Mouse (Mus musculus) kidney, adult 2 months (tissue): ENCODE results near the gene Sox6. TPM values are rescaled to one million over a fixed set of nuclear protein-coding genes. Genes with fewer than 3 reads are reported as not detected.
"Not testable (repeated sequence)": the region's sequence is repeated elsewhere in the genome, so short reads cannot be mapped to it uniquely, and the experiment has no call there.

Experiments used
- DNase-seq: peaks from one replicate; pipeline ENCODE4 v3.0.0; 2021
- H3K27ac ChIP-seq: fragments of 200-500 bp; 2 replicates; pipeline ENCODE4 v1.5.1; 2012; ENCODE audit warnings: low read depth, low read length, control low read depth, inconsistent platforms; ENCODE audit not compliant: insufficient read depth
- H3K27me3 ChIP-seq: fragments of 200-500 bp; replicated peaks from 2 replicates; pipeline ENCODE4 v1.6.1; 2012; ENCODE audit warnings: mild to moderate bottlenecking, moderate library complexity, low read length, inconsistent platforms; ENCODE audit not compliant: control insufficient read depth, insufficient read depth
- H3K36me3 ChIP-seq: fragments of 200-500 bp; 2 replicates; pipeline ENCODE4 v1.6.1; 2012; ENCODE audit warnings: mild to moderate bottlenecking, moderate library complexity, low read length, inconsistent platforms; ENCODE audit not compliant: control insufficient read depth, insufficient read depth
- H3K4me1 ChIP-seq: fragments of 200-500 bp; 2 replicates; pipeline ENCODE4 v1.6.1; 2011; ENCODE audit warnings: low read length; ENCODE audit not compliant: control insufficient read depth, insufficient read depth
- H3K4me3 ChIP-seq: fragments of 200-500 bp; 2 replicates; pipeline ENCODE4 v1.5.1; 2011; ENCODE audit warnings: mild to moderate bottlenecking, low read depth, low read length, control low read depth; ENCODE audit not compliant: insufficient read depth
- CTCF ChIP-seq: fragments of 200-500 bp; conservative IDR thresholded peaks from 2 replicates; pipeline ENCODE4 v1.5.1; 2011; ENCODE audit warnings: low read depth, mild to moderate bottlenecking, control low read depth, low read length, moderate library complexity, mixed read lengths; ENCODE audit not compliant: insufficient read depth, insufficient read length
- POLR2A ChIP-seq: fragments of 200-500 bp; IDR thresholded peaks from one replicate; pipeline ENCODE4 v1.6.1; 2011; ENCODE audit warnings: low read depth, low read length, control low read depth
- WGBS: fragments of 180-500 bp; shearing (Covaris S2); methylation state at CpG from one replicate; pipeline ENCODE4 v1.1.7; 2018; 5-methylcytosine and 5-hydroxymethylcytosine counted together
- polyA plus RNA-seq: library from polyadenylated mRNA; depleted of rRNA; stranded (reverse); fragments of >200 nt; gene quantifications from 2 replicates; pipeline ENCODE4 v1.2.3, GENCODE M21; 2012; rRNA removed

Gene Sox6
- polyA plus RNA-seq: 33.0 and 37.1 TPM in 2 replicates

DNA sequence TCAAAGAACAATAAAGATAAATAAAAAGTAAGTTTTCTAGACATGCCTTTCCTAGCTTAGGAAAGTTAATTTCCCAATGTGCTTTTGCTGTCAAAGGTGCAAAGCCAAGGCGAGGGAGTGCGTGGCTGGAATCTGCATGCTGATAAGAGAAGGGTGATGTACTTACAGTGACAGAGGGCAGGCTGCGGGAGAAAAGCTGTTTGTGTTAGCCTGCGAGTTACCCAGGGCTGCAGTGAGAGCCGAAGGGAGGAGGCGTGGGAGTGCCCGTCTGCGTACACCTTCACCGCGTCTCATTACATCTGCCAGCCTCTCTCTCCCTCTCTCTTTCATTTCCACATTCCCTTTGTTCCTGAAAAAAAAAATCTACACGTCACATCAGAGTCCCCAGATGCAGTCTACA, at the start of gene Sox6:
TSS of gene Sox6 (minus strand) at position 286 of the 400 bp plus-strand sequence.
- WGBS: 14% methylated on average over 11 of the region's 11 CpGs
- no peaks in the 10 kb centered on the region for H3K4me1 ChIP-seq
- peak; percentile 4 for DNase-seq
- H3K4me3 ChIP-seq: peak within 1 kb of the TSS; percentile 55
- H3K27ac ChIP-seq: no peak within 1 kb of the TSS
- TF ChIP-seq POLR2A (no peak), CTCF (no peak)
- no peaks in the 10 kb centered on the region for H3K27me3 ChIP-seq
- no peaks in the 10 kb centered on the region for H3K36me3 ChIP-seq

DNA sequence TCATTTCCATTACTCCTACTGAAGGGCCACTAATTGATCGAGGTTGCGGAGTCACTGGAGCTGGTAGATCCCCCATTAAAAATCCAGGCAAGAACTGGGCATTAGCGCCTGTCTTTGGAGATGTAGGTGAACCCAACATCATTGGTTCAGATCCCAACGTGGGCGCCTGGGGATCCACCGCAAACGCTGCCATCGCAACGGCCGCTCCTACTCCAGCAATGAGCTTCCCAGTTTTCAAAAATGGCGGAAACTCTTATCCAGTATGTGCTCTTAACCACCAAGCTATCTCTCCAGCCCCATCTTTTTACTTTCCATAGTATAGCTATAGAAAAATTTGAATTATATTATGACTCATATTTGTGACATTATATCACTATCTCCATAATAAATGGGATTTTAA, 45.8 kb upstream of the Sox6 start, which contains the start of gene Gm4353:
TSS of gene Gm4353 (minus strand) at position 270 of the 400 bp plus-strand sequence.
- 95% methylated on average over 11 of the region's 11 CpGs for WGBS
- H3K27me3 ChIP-seq, H3K27ac ChIP-seq: not testable (repeated sequence)

DNA sequence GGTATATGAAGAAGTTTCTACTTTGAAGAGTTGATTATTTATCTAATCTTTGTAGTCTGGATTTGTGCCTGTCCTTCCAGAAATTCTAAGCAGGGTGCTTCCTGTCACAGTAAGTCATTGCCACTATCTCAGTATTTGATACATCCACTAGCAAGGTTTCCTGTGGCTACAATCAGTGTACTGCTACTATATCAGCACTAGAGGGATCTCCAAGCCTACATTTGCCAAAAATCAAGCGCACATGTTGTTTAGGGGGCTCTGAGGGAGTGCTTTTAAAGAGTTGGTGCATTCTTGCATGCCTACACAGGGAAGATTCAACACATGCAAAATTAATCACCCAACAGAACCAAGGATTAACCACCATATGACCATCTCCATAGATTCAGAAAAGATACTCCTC, 22.1 kb upstream of the Sox6 start:
- Histone ChIP-seq H3K4me1 (no peaks in the 10 kb centered on the region), H3K36me3 (no peaks in the 10 kb centered on the region), H3K27ac (no peak overlapping the region), H3K4me3 (no peak overlapping the region), H3K27me3 (no peaks in the 10 kb centered on the region)
- 54% methylated on average over 1 of the region's 1 CpGs for WGBS
- no peak for DNase-seq
- TF ChIP-seq CTCF (no peak), POLR2A (no peak)

More for the DNA sequence above, 45.8 kb upstream of the Sox6 start, which contains the start of gene Gm4353:
- DNase-seq, H3K36me3 ChIP-seq, H3K4me3 ChIP-seq, H3K4me1 ChIP-seq: not testable (repeated sequence)

DNA sequence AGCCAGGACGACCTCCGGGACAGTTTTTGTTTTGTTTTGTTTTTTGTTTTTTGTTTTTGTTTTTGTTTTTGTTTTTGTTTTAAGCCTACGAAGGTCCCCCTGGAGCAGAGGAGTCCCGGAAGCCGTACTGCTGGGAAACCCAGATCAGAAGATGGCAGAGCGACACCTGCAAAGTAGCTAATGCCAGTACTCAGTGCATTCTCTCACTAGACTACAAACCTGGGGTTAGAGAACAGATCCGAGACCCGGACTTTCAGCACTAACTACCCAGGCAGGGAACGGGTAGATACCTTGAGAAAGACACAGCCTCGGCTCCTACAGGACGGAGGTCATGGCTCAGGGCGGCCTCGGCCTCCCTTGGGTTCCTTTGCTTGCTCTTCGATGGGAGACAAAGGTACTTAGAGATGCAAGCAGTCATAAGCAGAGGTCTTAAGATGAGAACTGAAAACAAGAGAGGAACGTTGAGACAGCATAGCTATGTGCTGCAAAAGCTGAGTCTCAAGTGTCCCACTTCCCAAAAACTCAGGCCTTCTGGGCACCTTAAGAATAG, 1.9 kb upstream of the Sox6 start:
- H3K36me3 ChIP-seq: no peaks in the 10 kb centered on the region
- H3K4me1 ChIP-seq: no peaks in the 10 kb centered on the region
- no peaks in the 10 kb centered on the region for H3K27me3 ChIP-seq
- no peak for DNase-seq
- 31% methylated on average over 15 of the region's 15 CpGs for WGBS
- no peak overlapping the region for H3K4me3 ChIP-seq
- TF ChIP-seq CTCF (no peak), POLR2A (no peak)
- no peak overlapping the region for H3K27ac ChIP-seq

DNA sequence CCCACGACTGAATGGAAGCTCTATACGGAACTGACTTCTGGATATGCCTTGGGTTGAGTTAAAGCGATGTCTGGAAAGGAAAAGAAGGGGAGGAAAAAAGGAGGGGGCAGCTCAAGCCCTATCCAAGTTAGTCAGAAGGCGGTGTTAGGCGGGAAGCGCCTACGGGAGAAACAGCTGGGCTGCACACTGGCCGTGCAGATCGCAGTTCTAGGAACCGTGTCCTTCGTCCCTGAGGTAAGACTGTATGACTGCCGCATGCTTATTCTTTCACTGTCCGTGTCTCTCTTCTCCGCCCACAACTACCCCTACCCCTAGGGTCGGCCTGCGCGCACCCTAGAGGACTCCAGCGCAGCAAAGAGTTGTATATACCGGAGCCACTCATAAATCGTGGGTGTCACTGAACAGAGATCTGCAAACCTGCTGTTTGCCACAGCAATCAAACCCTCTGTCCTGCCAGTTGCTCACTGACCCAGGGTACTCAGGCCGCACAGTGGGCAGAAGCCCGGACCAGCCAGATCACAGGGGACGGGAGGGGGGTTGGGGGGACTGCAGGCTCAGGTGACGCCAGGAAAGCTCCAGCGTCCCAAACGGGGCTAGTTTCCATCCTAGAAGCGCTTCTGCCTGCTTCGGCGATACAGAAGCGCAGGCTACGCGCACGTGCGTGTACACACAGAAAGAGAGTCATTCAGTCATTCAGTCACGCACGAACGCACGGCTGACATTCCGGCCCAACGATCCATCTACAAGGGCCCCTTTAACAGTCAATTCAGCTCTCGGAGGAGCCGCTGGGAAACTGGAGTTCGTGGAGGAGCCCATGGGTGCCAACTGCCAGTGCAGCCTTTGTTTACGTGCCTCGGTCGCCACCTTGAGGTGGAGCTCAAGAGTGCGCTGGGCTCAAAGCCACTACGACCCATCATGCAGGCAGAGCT, 1.2 kb upstream of the Sox6 start:
- whole genome bisulfite sequencing: under 1% methylated on average over 48 of the region's 48 CpGs
- Histone ChIP-seq H3K27ac (no peak overlapping the region), H3K27me3 (no peaks in the 10 kb centered on the region), H3K4me1 (no peaks in the 10 kb centered on the region), H3K36me3 (no peaks in the 10 kb centered on the region), H3K4me3 (peak overlapping the region; percentile 55)
- peak; percentile 89 for DNase-seq
- TF ChIP-seq CTCF (peak; percentile 91), POLR2A (no peak)

DNA sequence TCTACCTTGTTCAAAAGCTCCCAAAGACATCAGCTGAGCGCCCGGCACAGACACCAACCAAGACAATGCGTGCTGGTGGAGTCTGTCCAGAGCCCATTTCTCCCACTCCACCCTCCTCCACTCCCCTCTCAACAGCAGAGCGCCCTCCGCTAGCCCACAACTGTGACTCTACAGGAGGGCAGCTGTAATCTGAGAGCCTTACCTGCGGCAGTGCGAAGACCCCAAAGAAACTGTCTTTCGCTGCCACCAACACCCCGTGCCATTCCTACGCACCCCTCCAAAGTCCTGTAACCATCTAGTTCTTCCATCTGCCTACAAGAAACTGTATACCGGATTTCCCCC, 571 bp upstream of the Sox6 start, which contains the start of gene 1110004F10Rik:
TSS of gene 1110004F10Rik (plus strand) at position 202 of the 342 bp plus-strand sequence.
- Histone ChIP-seq H3K27me3 (no peaks in the 10 kb centered on the region), H3K27ac (no peak within 1 kb of the TSS), H3K4me3 (peak within 1 kb of the TSS; percentile 55), H3K4me1 (no peaks in the 10 kb centered on the region), H3K36me3 (no peaks in the 10 kb centered on the region)
- WGBS: 12% methylated on average over 11 of the region's 11 CpGs
- DNase-seq: no peak
- TF ChIP-seq POLR2A (no peak), CTCF (no peak)

DNA sequence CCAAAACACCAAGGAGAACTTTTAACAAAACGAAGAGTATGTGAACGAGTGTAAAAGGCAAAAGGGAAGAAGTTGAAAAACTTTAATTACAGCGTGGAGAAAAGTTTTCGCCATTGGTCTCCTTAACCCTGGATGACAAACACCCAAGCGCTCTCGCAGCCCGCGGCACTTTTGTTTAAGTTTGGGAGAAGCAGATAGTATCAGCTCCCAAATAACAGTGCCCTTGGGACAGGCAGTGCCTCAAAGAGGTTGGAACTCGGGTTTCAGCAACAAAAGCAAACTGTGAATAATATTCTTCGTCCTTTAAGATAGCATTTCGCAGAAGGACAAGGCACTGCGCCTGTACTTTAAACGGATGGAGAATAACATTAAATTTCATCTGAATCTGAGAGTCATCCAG, 572 bp downstream of the Sox6 start:
- no peak overlapping the region for H3K4me3 ChIP-seq
- TF ChIP-seq POLR2A (no peak), CTCF (no peak)
- H3K36me3 ChIP-seq: no peaks in the 10 kb centered on the region
- H3K27me3 ChIP-seq: no peaks in the 10 kb centered on the region
- H3K27ac ChIP-seq: no peak overlapping the region
- H3K4me1 ChIP-seq: no peaks in the 10 kb centered on the region
- 19% methylated on average over 13 of the region's 13 CpGs for WGBS
- DNase-seq: peak; percentile 2
